Mouse (Mus musculus): ENCODE data around the gene Fads3. TPM values are rescaled to one million over a fixed set of nuclear protein-coding genes. Genes with fewer than 3 reads are reported as not detected.

Fads3 gene
- 10 to 100 TPM; 31.1 to 31.5 TPM for total RNA-seq (2021)

DNA sequence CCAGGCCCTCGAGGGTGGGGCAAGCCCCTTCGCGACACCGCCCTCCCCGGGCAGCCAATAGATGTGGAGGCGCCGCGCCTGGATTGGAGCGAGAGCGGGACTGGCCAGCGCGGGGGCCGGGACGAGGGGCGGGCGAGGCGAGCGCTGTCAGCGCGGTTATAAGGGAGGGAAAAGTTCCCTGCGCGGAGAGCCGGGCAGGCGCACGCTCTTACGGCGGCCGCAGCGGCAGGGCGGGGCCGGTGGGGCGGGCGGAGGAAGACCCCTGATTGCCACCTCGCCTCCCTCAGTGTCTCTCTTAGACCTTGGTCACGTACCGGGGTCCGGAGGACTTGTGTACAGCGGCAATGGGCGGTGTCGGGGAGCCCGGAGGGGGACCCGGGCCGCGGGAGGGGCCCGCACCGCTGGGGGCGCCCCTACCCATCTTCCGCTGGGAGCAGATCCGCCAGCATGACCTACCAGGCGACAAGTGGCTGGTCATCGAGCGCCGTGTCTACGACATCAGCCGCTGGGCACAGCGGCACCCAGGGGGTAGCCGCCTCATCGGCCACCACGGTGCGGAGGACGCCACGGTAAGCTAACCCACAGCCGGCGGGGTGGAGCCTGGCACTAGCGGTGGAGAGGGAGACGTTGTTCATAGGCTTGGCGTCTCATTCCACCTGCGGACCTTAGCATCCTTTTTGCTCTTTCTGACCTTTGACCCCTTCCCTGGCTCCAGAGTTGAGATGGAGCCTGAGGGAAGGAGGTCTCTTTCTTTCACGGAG, at the start of gene Fads3:
Gene Fads3, plus strand, starts transcription at position 182 of the 761 bp plus-strand sequence.
- DNase-seq (ENCODE audit: low spot score in 2 of 2): peak; percentile 76 to 80
- intact Hi-C loops (cut with DNase I): loop anchor here (2.0 to 5.0 kb wide), 2 partner anchors 57 to 141 kb away; partner anchors contain the start of gene Fads1

- DNase-seq (ENCODE audit: low spot score in 2 of 2): no peak
- intact Hi-C loops (cut with DNase I): loop anchor here (10.0 kb wide), 1 partner anchor 767 kb away; no protein-coding TSS in a partner anchor
Measured at GRCm38 (mm10) chr19:9992011-9992958, 49.1 kb upstream of the Fads3 start.

GRCm38 (mm10) chr19:9993036-9993656, 48.2 kb upstream of the Fads3 start:
- intact Hi-C loops (cut with DNase I): loop anchor here (10.0 kb wide), 1 partner anchor 768 kb away; no protein-coding TSS in a partner anchor
- DNase-seq (ENCODE audit: low spot score in 2 of 2): peak; percentile 77 to 80

DNA sequence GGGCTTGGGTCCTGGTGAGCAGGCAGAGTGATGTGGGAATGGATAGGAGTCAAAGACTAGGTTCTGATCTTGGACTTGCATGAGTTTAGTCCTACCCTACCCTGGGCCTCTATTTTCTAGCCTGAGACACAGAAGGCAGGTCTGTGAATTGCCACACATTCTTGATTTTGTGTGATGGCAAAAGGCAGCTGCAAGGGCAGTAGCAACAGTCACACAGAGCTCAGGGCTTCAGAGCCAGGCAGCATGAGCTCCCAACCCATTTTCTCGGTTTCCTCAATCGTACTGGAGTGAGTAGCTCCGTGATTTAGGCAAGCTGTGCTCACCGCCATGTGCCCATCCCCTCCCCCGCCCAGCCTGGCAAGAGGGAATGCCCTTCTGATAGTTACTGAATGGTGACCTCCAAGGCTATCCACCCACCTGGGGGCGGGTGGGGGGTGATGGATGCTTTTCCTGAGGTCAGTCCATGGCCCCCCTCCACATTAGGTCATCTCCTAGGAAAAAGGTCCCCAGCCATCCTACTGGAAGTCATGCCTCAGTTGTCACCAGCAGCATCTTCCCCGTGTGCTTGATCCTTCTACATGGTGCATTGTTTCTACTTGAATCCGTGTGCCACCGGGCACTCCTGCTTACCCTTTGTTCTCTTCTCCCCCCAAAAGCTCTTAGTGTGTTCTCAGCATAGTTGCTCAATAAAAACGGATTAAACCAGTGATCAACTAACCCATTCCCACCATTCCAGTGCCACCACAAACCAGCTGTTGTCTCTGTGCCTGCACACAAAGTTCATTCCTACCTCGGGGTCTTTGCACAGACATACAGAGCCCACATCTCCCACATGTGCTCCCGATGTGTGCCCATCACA, 43.9 kb upstream of the Fads3 start:
- intact Hi-C loops (cut with DNase I): loop anchor here (10.0 kb wide), 1 partner anchor 773 kb away; no protein-coding TSS in a partner anchor
- no peak for DNase-seq (ENCODE audit: low spot score in 2 of 2)

- intact Hi-C loops (cut with DNase I): loop anchor here (10.0 kb wide), 1 partner anchor 773 kb away; no protein-coding TSS in a partner anchor
- DNase-seq (ENCODE audit: low spot score in 2 of 2): no peak
Measured at GRCm38 (mm10) chr19:9998063-9998416, 43.3 kb upstream of the Fads3 start.

DNA sequence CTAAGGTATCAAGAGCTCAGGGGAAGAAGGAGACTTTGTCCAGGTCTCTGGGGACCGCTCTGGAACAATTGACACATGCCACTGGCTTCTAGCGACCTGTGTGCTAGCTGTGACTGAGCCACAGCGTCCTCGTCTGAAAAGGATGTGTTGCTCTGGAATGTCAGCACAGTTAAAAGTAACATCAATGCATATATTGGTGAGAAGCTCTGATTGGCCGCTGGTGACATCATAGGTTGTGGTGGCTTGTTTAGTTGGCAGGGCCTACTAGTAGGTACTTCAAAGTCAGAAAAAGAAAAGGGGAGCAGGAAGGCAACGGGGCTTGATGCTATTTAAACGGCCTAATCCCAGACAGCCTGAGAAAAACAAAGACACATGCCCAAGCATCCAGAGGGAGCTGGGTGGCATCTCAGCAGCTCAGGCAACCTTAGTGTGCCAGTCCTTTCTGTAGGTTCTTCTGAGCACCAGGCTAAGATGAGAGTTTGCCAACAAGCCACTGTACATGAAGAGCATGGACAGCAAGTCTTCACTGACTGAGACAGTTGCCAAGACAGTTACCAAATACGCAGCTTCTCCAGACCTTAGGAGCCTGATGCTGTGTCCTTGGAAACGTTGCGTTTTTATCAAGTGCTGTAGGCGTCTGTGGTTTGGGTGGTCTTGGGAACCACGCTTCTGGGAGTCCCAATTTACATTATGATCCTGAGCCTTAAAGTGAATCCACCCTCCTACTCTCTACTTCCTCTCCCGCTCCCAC, 42.5 kb upstream of the Fads3 start:
- DNase-seq (ENCODE audit: low spot score in 2 of 2): peak in 1 of 2 experiments; percentile 47
- intact Hi-C loops (cut with DNase I): loop anchor here (10.0 kb wide), 1 partner anchor 774 kb away; no protein-coding TSS in a partner anchor

- DNase-seq (ENCODE audit: low spot score in 2 of 2): no peak
- intact Hi-C loops (cut with DNase I): loop anchor here (1.0 to 2.0 kb wide), 3 partner anchors 22 to 198 kb away; no protein-coding TSS in a partner anchor
Measured at GRCm38 (mm10) chr19:10000330-10000729, 41.0 kb upstream of the Fads3 start.

- intact Hi-C loops (cut with DNase I): loop anchor here (2.0 kb wide), 2 partner anchors 21 to 197 kb away; no protein-coding TSS in a partner anchor
- DNase-seq (ENCODE audit: low spot score in 2 of 2): no peak
Measured at GRCm38 (mm10) chr19:10001206-10001969, 40.0 kb upstream of the Fads3 start, which contains the start of the genes Best1 and Rab3il1. Best1 (minus strand) TSS chr19:10001633. Rab3il1 (plus strand) TSS chr19:10001669.

GRCm38 (mm10) chr19:10003696-10004095, 37.7 kb upstream of the Fads3 start:
- peak in 1 of 2 experiments; percentile 48 for DNase-seq (ENCODE audit: low spot score in 2 of 2)
- intact Hi-C loops (cut with DNase I): no loop called here

DNA sequence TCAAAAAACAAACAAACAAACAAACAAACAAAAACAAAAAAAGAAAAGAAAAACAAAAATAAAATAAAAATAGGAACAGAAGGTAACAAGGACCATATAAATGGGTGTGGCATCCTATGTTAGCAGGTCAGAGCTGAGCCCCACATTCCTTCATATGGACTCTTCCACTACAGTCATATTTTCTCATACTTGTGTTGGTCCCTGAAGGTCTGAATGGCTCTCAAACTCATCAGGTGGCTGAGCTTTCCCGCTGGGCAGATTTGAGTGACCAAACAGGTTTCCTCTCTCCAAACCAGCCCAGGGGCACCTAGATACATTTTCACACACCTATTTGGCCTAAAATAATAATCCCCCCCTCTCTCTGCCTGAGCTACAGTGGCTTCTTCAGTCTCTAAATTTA, 30.0 kb upstream of the Fads3 start:
- intact Hi-C loops (cut with DNase I): no loop called here
- no peak for DNase-seq (ENCODE audit: low spot score in 2 of 2)

DNA sequence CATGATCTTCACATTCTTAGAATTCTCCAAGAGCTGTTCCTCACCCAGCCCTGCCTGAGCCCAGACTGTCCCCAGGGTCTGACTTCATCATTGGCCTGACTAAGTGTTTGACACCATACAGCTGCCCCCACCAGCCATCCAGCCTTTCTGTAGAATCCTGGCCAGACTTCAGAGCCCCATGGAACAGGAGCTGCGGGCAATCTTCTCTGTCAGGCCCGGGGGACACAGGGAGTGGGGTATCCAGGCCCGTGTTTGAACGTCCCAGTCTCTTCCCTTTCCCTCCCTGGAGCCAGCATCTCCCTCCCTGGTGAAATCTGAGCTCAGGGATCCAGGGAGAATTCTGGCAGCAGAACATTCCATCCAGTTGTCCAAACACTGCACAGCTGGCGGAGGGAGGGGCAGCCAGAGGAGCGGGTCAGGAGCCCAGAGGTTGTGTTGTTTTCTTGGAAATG, 28.5 kb upstream of the Fads3 start:
- intact Hi-C loops (cut with DNase I): no loop called here
- no peak for DNase-seq (ENCODE audit: low spot score in 2 of 2)

DNA sequence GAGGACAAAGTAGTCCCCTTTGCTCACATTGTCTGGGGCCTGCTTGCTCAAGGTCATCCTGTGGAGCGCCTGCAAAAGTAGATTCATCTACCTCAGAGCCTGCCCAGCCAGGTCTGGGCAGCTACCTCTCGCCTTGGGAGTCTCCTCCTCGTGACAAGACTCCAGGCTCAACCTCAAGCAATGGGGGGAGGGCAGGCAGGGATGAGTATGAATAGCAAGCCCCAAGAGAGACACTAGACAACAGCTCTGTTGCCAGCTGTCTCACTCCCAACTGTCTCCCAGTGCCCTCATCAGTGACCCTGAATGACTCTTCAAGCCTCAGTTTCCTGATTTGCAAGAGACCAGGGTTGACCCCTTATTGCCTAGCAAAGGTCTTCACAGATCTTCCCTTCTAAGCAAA, 28.0 kb upstream of the Fads3 start:
- no peak for DNase-seq (ENCODE audit: low spot score in 2 of 2)
- intact Hi-C loops (cut with DNase I): no loop called here

GRCm38 (mm10) chr19:10013913-10014312, 27.5 kb upstream of the Fads3 start:
- intact Hi-C loops (cut with DNase I): no loop called here

GRCm38 (mm10) chr19:10014824-10015223, 26.5 kb upstream of the Fads3 start:
- intact Hi-C loops (cut with DNase I): no loop called here
- no peak for DNase-seq (ENCODE audit: low spot score in 2 of 2)

More at GRCm38 (mm10) chr19:10013913-10014312, 27.5 kb upstream of the Fads3 start:
- DNase-seq (ENCODE audit: low spot score in 2 of 2): no peak

DNA sequence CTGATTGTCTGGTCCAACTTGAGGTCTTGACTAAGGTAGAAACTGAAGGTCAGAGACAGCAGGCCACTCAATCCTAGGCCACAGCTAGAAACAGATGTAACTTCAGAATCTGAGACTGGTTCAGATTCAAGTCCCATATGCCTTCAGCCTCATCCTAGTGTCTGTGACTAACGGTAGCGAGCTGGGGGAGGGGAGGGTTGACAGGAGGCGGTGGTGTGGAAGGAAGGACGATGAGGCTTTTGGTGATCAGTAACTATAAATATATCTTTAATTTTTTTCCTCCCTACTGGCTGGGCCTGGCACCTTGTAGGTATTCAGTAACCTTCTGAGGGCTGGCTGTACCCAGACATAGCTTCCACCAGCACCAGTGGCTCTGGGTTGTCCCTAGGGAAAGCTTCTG, 25.9 kb upstream of the Fads3 start:
- no peak for DNase-seq (ENCODE audit: low spot score in 2 of 2)
- intact Hi-C loops (cut with DNase I): no loop called here

- intact Hi-C loops (cut with DNase I): no loop called here
- no peak for DNase-seq (ENCODE audit: low spot score in 2 of 2)
Measured at GRCm38 (mm10) chr19:10016151-10016550, 25.2 kb upstream of the Fads3 start.
